Mouse (Mus musculus) lung, adult 2 months (tissue): ENCODE measurements around the gene Gabra4.

Experiments
- CTCF ChIP-seq: fragments of 200-500 bp; IDR thresholded peaks from 2 replicates; pipeline ENCODE4 v1.5.1; 2011; ENCODE audit warnings: mild to moderate bottlenecking, low read length, control low read depth; ENCODE audit not compliant: insufficient read depth
- POLR2A ChIP-seq: fragments of 200-500 bp; IDR thresholded peaks from 2 replicates; pipeline ENCODE4 v1.6.1; 2011; ENCODE audit warnings: low read depth, mild to moderate bottlenecking, control low read depth, low read length, borderline replicate concordance; ENCODE audit errors: extremely low read depth

GRCm38 (mm10) chr5:71604128-71604690 is 53.9 kb downstream of the Gabra4 start:
- TF ChIP-seq CTCF (no peak), POLR2A (no peak)
